ENCODE assay signal across 9 mouse cellular contexts in the genomic region with DNA sequence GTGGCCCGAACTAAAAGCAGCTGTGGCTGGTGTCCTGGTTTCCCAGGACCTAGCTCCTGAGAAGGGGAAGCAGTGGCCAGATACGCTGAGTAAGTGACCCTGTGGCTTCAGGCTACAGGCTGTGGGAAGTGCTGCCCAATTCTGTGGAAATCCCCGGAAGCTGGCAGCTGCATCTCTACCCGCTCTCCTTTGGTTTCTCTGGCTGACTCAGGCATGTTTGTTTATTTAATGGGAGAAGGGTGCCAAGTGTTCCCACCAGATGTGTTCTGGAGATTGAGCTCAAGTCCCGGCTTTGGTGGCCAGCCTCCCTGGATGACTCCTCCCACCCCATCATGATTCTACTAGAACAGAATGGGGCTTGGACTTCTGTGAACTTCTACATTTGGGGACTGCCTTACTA. TPM values are rescaled to one million over a fixed set of nuclear protein-coding genes. Genes with fewer than 3 reads are reported as not detected.
A peak's percentile ranks its signal among the peaks of the same experiment; 100 is the strongest.
DNase-seq lines count a peak whose midpoint lies in the region; ATAC-seq lines count a peak whose summit lies in the region.
"Had no signal": no experiment of that assay in that cellular context is flagged by ENCODE, and none has a peak within 500 bp of the region (broad histone marks: within the 10 kb centered on the region; RNA-seq: fewer than 3 reads in every experiment).

No protein-coding gene starts in this region.

- peak overlapping the region; percentile 47 for H3K4me2 ChIP-seq in heart, embryonic 13.5 days
- H3K4me2 ChIP-seq in limb, embryonic 13.5 days (replicated peaks) = peak overlapping the region; percentile 38
- H3K4me2 ChIP-seq: hindbrain, embryonic 15.5 days had no signal

- peak overlapping the region; percentile 55 for H3K9ac ChIP-seq in heart, embryonic 13.5 days
- H3K9ac ChIP-seq in limb, embryonic 13.5 days = no peak overlapping the region
- H3K9ac ChIP-seq: hindbrain, embryonic 15.5 days had no signal

- WGBS in heart, embryonic 13.5 days = 23% methylated on average over 5 of the region's 5 CpGs
- 18% methylated on average over 5 of the region's 5 CpGs for WGBS in limb, embryonic 13.5 days

- ATAC-seq in heart, embryonic 13.5 days (ENCODE audit: extremely low read depth, insufficient number of reproducible peaks, low FRiP score, low TSS enrichment) = no peak
- no peak; the same call in 1 of the 2 replicates for ATAC-seq in limb, embryonic 13.5 days (ENCODE audit: low FRiP score, low read depth)

- no peaks in the 10 kb centered on the region for H3K36me3 ChIP-seq in heart, embryonic 13.5 days
- H3K36me3 ChIP-seq in limb, embryonic 13.5 days = no peaks in the 10 kb centered on the region
- H3K36me3 ChIP-seq: hindbrain, embryonic 15.5 days had no signal

- peak; percentile 40 for DNase-seq in left cerebral cortex, postnatal 4 days
- DNase-seq in left cerebral cortex, adult 18-20 months (ENCODE audit: low spot score in 2 of 2) = no peak
- peak; percentile 41 for DNase-seq in brain, adult 2 months (ENCODE audit: low read depth, low spot score)
- DNase-seq in ovary, postnatal 14 days (ENCODE audit: low spot score) = peak; percentile 40
- no peak for DNase-seq in cerebellum, postnatal 36 days
- no peak for DNase-seq in cerebellum, adult 11 months

- peaks cover 29% of the 10 kb centered on the region for H3K4me1 ChIP-seq in heart, embryonic 13.5 days
- peaks cover 23% of the 10 kb centered on the region for H3K4me1 ChIP-seq in limb, embryonic 13.5 days

- H3K27ac ChIP-seq in heart, embryonic 13.5 days (replicated peaks) = 0 out of 2 replicates have a peak overlapping the region, but pooled peaks have one; percentile 2
- H3K27ac ChIP-seq in limb, embryonic 13.5 days = no peak overlapping the region
- H3K27ac ChIP-seq: hindbrain, embryonic 15.5 days had no signal

- intact Hi-C loops in left cerebral cortex, postnatal 4 days (cut with DNase I) = loop anchor here (5.0 kb wide), 1 partner anchor 91 kb away; no protein-coding TSS in a partner anchor

- no peak overlapping the region for H3K4me3 ChIP-seq in heart, embryonic 13.5 days
- H3K4me3 ChIP-seq in limb, embryonic 13.5 days = no peak overlapping the region
- H3K4me3 ChIP-seq: hindbrain, embryonic 15.5 days had no signal

- H3K27me3 ChIP-seq in heart, embryonic 13.5 days (replicated peaks) = 0 out of 2 replicates have a peak, but pooled peaks cover 6% of the 10 kb centered on the region
- H3K27me3 ChIP-seq in limb, embryonic 13.5 days = no peaks in the 10 kb centered on the region
- H3K27me3 ChIP-seq: hindbrain, embryonic 15.5 days had no signal

- no peaks in the 10 kb centered on the region for H3K9me3 ChIP-seq in heart, embryonic 13.5 days
- H3K9me3 ChIP-seq in limb, embryonic 13.5 days = no peaks in the 10 kb centered on the region
- H3K9me3 ChIP-seq: hindbrain, embryonic 15.5 days had no signal

RNA-seq across cellular contexts. Expression of gene Tmem51, which starts 13.8 kb away (rescaled TPM):
- 1 to 10 TPM; 5.2 to 5.5 TPM for total RNA-seq in left cerebral cortex, postnatal 4 days (2021)
- total RNA-seq in left cerebral cortex, adult 18-20 months (2021) = 1 to 10 TPM; 5.3 to 5.7 TPM
- 25.3 and 30.3 TPM in 2 replicates for polyA plus RNA-seq in heart, embryonic 13.5 days (2015; fragmentation: Nextera tagmentation; extraction: Ambion mirVana)
- 14.2 and 14.5 TPM in 2 replicates for polyA plus RNA-seq in limb, embryonic 13.5 days (2015; fragmentation: Nextera tagmentation; extraction: Ambion mirVana)

Comparison
In these comparisons a context has a peak if more than half of its experiments do, and no peak if none do; other contexts are left out.
1. DNase-seq: peak in left cerebral cortex, postnatal 4 days (single experiment), brain, adult 2 months (single experiment) and ovary, postnatal 14 days (single experiment); none in left cerebral cortex, adult 18-20 months (0 of 2), cerebellum, postnatal 36 days (0 of 2) and cerebellum, adult 11 months (single experiment).